Mouse (Mus musculus): Measurements from ENCODE around the gene Lepr. TPM values are rescaled to one million over a fixed set of nuclear protein-coding genes. Genes with fewer than 3 reads are reported as not detected.

The Lepr gene
- polyA plus RNA-seq, 1 experiment from 2014 or later: 3.7 TPM

- WGBS: 73% methylated on average over 4 of the region's 4 CpGs
- H3K36me3 ChIP-seq (ENCODE audit: control insufficient read depth, insufficient read depth, low read length): no peaks in the 10 kb centered on the region
- no peak overlapping the region for H3K4me2 ChIP-seq (replicated peaks; ENCODE audit: low read depth, low read length)
- H3K27me3 ChIP-seq (ENCODE audit: control insufficient read depth, insufficient read depth, low read length): no peaks in the 10 kb centered on the region
- no peak overlapping the region for H3K9ac ChIP-seq (ENCODE audit: low read depth, low read length)
- no peaks in the 10 kb centered on the region for H3K9me3 ChIP-seq (ENCODE audit: control insufficient read depth, low read length)
- no peaks in the 10 kb centered on the region for H3K4me1 ChIP-seq (ENCODE audit: control insufficient read depth, insufficient read depth, low read length)
- ATAC-seq (ENCODE audit: low FRiP score, low TSS enrichment): no peak
- H3K27ac ChIP-seq (ENCODE audit: low read depth, low read length): no peak overlapping the region
- no peak overlapping the region for H3K4me3 ChIP-seq (ENCODE audit: low read length)
Observed at GRCm38 (mm10) chr4:101689241-101689640, 28.0 kb upstream of the Lepr start.

GRCm38 (mm10) chr4:101689645-101690044 is 27.6 kb upstream of the Lepr start:
- Histone ChIP-seq H3K27me3 (ENCODE audit: control insufficient read depth, insufficient read depth, low read length) (no peaks in the 10 kb centered on the region), H3K36me3 (ENCODE audit: control insufficient read depth, insufficient read depth, low read length) (no peaks in the 10 kb centered on the region), H3K9me3 (ENCODE audit: control insufficient read depth, low read length) (no peaks in the 10 kb centered on the region), H3K27ac (ENCODE audit: low read depth, low read length) (no peak overlapping the region), H3K9ac (ENCODE audit: low read depth, low read length) (no peak overlapping the region), H3K4me3 (ENCODE audit: low read length) (no peak overlapping the region), H3K4me1 (ENCODE audit: control insufficient read depth, insufficient read depth, low read length) (no peaks in the 10 kb centered on the region), H3K4me2 (replicated peaks; ENCODE audit: low read depth, low read length) (no peak overlapping the region)
- WGBS: 76% methylated on average over 5 of the region's 5 CpGs
- ATAC-seq (ENCODE audit: low FRiP score, low TSS enrichment): no peak

- H3K9ac ChIP-seq (ENCODE audit: low read depth, low read length): no peak overlapping the region
- ATAC-seq (ENCODE audit: low FRiP score, low TSS enrichment): no peak
- H3K27ac ChIP-seq (ENCODE audit: low read depth, low read length): no peak overlapping the region
- 76% methylated on average over 4 of the region's 4 CpGs for WGBS
- no peaks in the 10 kb centered on the region for H3K4me1 ChIP-seq (ENCODE audit: control insufficient read depth, insufficient read depth, low read length)
- H3K36me3 ChIP-seq (ENCODE audit: control insufficient read depth, insufficient read depth, low read length): no peaks in the 10 kb centered on the region
- H3K4me3 ChIP-seq (ENCODE audit: low read length): no peak overlapping the region
- H3K4me2 ChIP-seq (replicated peaks; ENCODE audit: low read depth, low read length): no peak overlapping the region
- no peaks in the 10 kb centered on the region for H3K27me3 ChIP-seq (ENCODE audit: control insufficient read depth, insufficient read depth, low read length)
- no peaks in the 10 kb centered on the region for H3K9me3 ChIP-seq (ENCODE audit: control insufficient read depth, low read length)
Observed at GRCm38 (mm10) chr4:101692892-101693291, 24.3 kb upstream of the Lepr start.

GRCm38 (mm10) chr4:101694529-101694928 is 22.7 kb upstream of the Lepr start:
- no peaks in the 10 kb centered on the region for H3K4me1 ChIP-seq (ENCODE audit: control insufficient read depth, insufficient read depth, low read length)
- H3K9me3 ChIP-seq (ENCODE audit: control insufficient read depth, low read length): no peaks in the 10 kb centered on the region
- no peak overlapping the region for H3K4me3 ChIP-seq (ENCODE audit: low read length)
- H3K9ac ChIP-seq (ENCODE audit: low read depth, low read length): no peak overlapping the region
- H3K4me2 ChIP-seq (replicated peaks; ENCODE audit: low read depth, low read length): no peak overlapping the region
- 75% methylated on average over 6 of the region's 6 CpGs for WGBS
- no peak for ATAC-seq (ENCODE audit: low FRiP score, low TSS enrichment)
- no peaks in the 10 kb centered on the region for H3K27me3 ChIP-seq (ENCODE audit: control insufficient read depth, insufficient read depth, low read length)
- no peaks in the 10 kb centered on the region for H3K36me3 ChIP-seq (ENCODE audit: control insufficient read depth, insufficient read depth, low read length)
- H3K27ac ChIP-seq (ENCODE audit: low read depth, low read length): no peak overlapping the region

GRCm38 (mm10) chr4:101697236-101697635 is 20.0 kb upstream of the Lepr start:
- Histone ChIP-seq H3K4me1 (ENCODE audit: control insufficient read depth, insufficient read depth, low read length) (no peaks in the 10 kb centered on the region), H3K9me3 (ENCODE audit: control insufficient read depth, low read length) (no peaks in the 10 kb centered on the region), H3K4me3 (ENCODE audit: low read length) (no peak overlapping the region), H3K36me3 (ENCODE audit: control insufficient read depth, insufficient read depth, low read length) (no peaks in the 10 kb centered on the region), H3K27me3 (ENCODE audit: control insufficient read depth, insufficient read depth, low read length) (no peaks in the 10 kb centered on the region), H3K27ac (ENCODE audit: low read depth, low read length) (no peak overlapping the region), H3K9ac (ENCODE audit: low read depth, low read length) (no peak overlapping the region), H3K4me2 (replicated peaks; ENCODE audit: low read depth, low read length) (no peak overlapping the region)
- ATAC-seq (ENCODE audit: low FRiP score, low TSS enrichment): no peak
- 87% methylated on average over 3 of the region's 3 CpGs for WGBS

GRCm38 (mm10) chr4:101699423-101699822 is 17.8 kb upstream of the Lepr start:
- no peaks in the 10 kb centered on the region for H3K27me3 ChIP-seq (ENCODE audit: control insufficient read depth, insufficient read depth, low read length)
- no peak overlapping the region for H3K9ac ChIP-seq (ENCODE audit: low read depth, low read length)
- no peaks in the 10 kb centered on the region for H3K36me3 ChIP-seq (ENCODE audit: control insufficient read depth, insufficient read depth, low read length)
- no peak overlapping the region for H3K4me2 ChIP-seq (replicated peaks; ENCODE audit: low read depth, low read length)
- no peak for ATAC-seq (ENCODE audit: low FRiP score, low TSS enrichment)
- H3K4me1 ChIP-seq (ENCODE audit: control insufficient read depth, insufficient read depth, low read length): no peaks in the 10 kb centered on the region
- no peak overlapping the region for H3K27ac ChIP-seq (ENCODE audit: low read depth, low read length)
- no peaks in the 10 kb centered on the region for H3K9me3 ChIP-seq (ENCODE audit: control insufficient read depth, low read length)
- no peak overlapping the region for H3K4me3 ChIP-seq (ENCODE audit: low read length)
- WGBS: 83% methylated on average over 1 of the region's 1 CpGs

GRCm38 (mm10) chr4:101700892-101701640 is 16.1 kb upstream of the Lepr start:
- ATAC-seq (ENCODE audit: low FRiP score, low TSS enrichment): no peak
- H3K4me2 ChIP-seq (replicated peaks; ENCODE audit: low read depth, low read length): no peak overlapping the region
- H3K27ac ChIP-seq (ENCODE audit: low read depth, low read length): no peak overlapping the region
- 87% methylated on average over 14 of the region's 14 CpGs for WGBS
- no peaks in the 10 kb centered on the region for H3K9me3 ChIP-seq (ENCODE audit: control insufficient read depth, low read length)
- no peaks in the 10 kb centered on the region for H3K27me3 ChIP-seq (ENCODE audit: control insufficient read depth, insufficient read depth, low read length)
- no peaks in the 10 kb centered on the region for H3K36me3 ChIP-seq (ENCODE audit: control insufficient read depth, insufficient read depth, low read length)
- no peak overlapping the region for H3K4me3 ChIP-seq (ENCODE audit: low read length)
- H3K4me1 ChIP-seq (ENCODE audit: control insufficient read depth, insufficient read depth, low read length): no peaks in the 10 kb centered on the region
- H3K9ac ChIP-seq (ENCODE audit: low read depth, low read length): no peak overlapping the region

- H3K9me3 ChIP-seq (ENCODE audit: control insufficient read depth, low read length): no peaks in the 10 kb centered on the region
- no peak for ATAC-seq (ENCODE audit: low FRiP score, low TSS enrichment)
- WGBS: 76% methylated on average over 9 of the region's 9 CpGs
Observed at GRCm38 (mm10) chr4:101705325-101705724, 11.9 kb upstream of the Lepr start.

GRCm38 (mm10) chr4:101707234-101707633 is 10.0 kb upstream of the Lepr start:
- H3K36me3 ChIP-seq (ENCODE audit: control insufficient read depth, insufficient read depth, low read length): no peaks in the 10 kb centered on the region
- H3K4me3 ChIP-seq (ENCODE audit: low read length): no peak overlapping the region
- no peak for ATAC-seq (ENCODE audit: low FRiP score, low TSS enrichment)
- H3K9ac ChIP-seq (ENCODE audit: low read depth, low read length): no peak overlapping the region
- no peaks in the 10 kb centered on the region for H3K27me3 ChIP-seq (ENCODE audit: control insufficient read depth, insufficient read depth, low read length)
- no peaks in the 10 kb centered on the region for H3K9me3 ChIP-seq (ENCODE audit: control insufficient read depth, low read length)
- no peak overlapping the region for H3K27ac ChIP-seq (ENCODE audit: low read depth, low read length)
- WGBS: 47% methylated on average over 2 of the region's 2 CpGs
- H3K4me1 ChIP-seq (ENCODE audit: control insufficient read depth, insufficient read depth, low read length): no peaks in the 10 kb centered on the region
- no peak overlapping the region for H3K4me2 ChIP-seq (replicated peaks; ENCODE audit: low read depth, low read length)

More at GRCm38 (mm10) chr4:101705325-101705724, 11.9 kb upstream of the Lepr start:
- no peaks in the 10 kb centered on the region for H3K27me3 ChIP-seq (ENCODE audit: control insufficient read depth, insufficient read depth, low read length)
- H3K36me3 ChIP-seq (ENCODE audit: control insufficient read depth, insufficient read depth, low read length): no peaks in the 10 kb centered on the region
- H3K9ac ChIP-seq (ENCODE audit: low read depth, low read length): no peak overlapping the region
- H3K27ac ChIP-seq (ENCODE audit: low read depth, low read length): no peak overlapping the region
- no peak overlapping the region for H3K4me3 ChIP-seq (ENCODE audit: low read length)
- H3K4me2 ChIP-seq (replicated peaks; ENCODE audit: low read depth, low read length): no peak overlapping the region
- H3K4me1 ChIP-seq (ENCODE audit: control insufficient read depth, insufficient read depth, low read length): no peaks in the 10 kb centered on the region
